Mouse (Mus musculus) lung, embryonic 15.5 days (tissue): ENCODE data around the gene Mettl1. TPM values are rescaled to one million over a fixed set of nuclear protein-coding genes. Genes with fewer than 3 reads are reported as not detected.

Source experiments
- ATAC-seq: fragments of 200-750 bp; cut with Nextera tagmentation; 2 replicates; pipeline ENCODE4 v1.8.0; 2017; ENCODE audit warnings: moderate number of reproducible peaks, borderline replicate concordance; ENCODE audit not compliant: low FRiP score, low TSS enrichment; ENCODE audit errors: extremely low read depth
- H3K27ac ChIP-seq: fragments of 300-500 bp; sonication (generic); 2 replicates; pipeline ENCODE4 v1.5.1; 2015; ENCODE audit warnings: moderate library complexity, mild to moderate bottlenecking, inconsistent platforms
- H3K27me3 ChIP-seq: fragments of 300-500 bp; sonication (generic); 2 replicates; pipeline ENCODE4 v1.6.1; 2015; ENCODE audit warnings: inconsistent platforms
- H3K36me3 ChIP-seq: fragments of 300-500 bp; sonication (generic); 2 replicates; pipeline ENCODE4 v1.6.1; 2015; ENCODE audit warnings: inconsistent platforms
- H3K4me1 ChIP-seq: fragments of 300-500 bp; sonication (generic); 2 replicates; pipeline ENCODE4 v1.6.1; 2015; ENCODE audit warnings: inconsistent platforms
- H3K4me2 ChIP-seq: fragments of 300-500 bp; sonication (generic); 2 replicates; pipeline ENCODE4 v1.6.1; 2015; ENCODE audit warnings: inconsistent platforms, mild to moderate bottlenecking, moderate library complexity
- H3K4me3 ChIP-seq: fragments of 300-500 bp; sonication (generic); 2 replicates; pipeline ENCODE4 v1.5.1; 2015; ENCODE audit warnings: mild to moderate bottlenecking, inconsistent platforms
- H3K9ac ChIP-seq: fragments of 300-500 bp; sonication (generic); 2 replicates; pipeline ENCODE4 v1.6.1; 2015; ENCODE audit warnings: inconsistent platforms
- H3K9me3 ChIP-seq: fragments of 300-500 bp; sonication (generic); 2 replicates; pipeline ENCODE4 v1.6.1; 2016; ENCODE audit warnings: inconsistent platforms
- WGBS: fragments of 180-500 bp; shearing (Covaris S2); methylation state at CpG from one replicate; pipeline ENCODE4 v1.1.7; 2015; 5-methylcytosine and 5-hydroxymethylcytosine counted together
- polyA plus RNA-seq: library from polyadenylated mRNA; unstranded; fragments of >200 nt; fragmentation: Nextera tagmentation; extraction: Ambion mirVana; gene quantifications from 2 replicates; pipeline ENCODE4 v1.2.1, GENCODE M21; 2015

Mettl1 gene
- polyA plus RNA-seq, 1 experiment from 2014 or later, result 45.8 TPM

- no peak for ATAC-seq
- H3K9me3 ChIP-seq, result no peaks in the 10 kb centered on the region
- H3K27me3 ChIP-seq, result no peaks in the 10 kb centered on the region
- 58% methylated on average over 16 of the region's 16 CpGs for WGBS
- no peak overlapping the region for H3K4me2 ChIP-seq
- H3K27ac ChIP-seq, result no peak overlapping the region
- H3K4me3 ChIP-seq, result no peak overlapping the region
- H3K4me1 ChIP-seq, result no peaks in the 10 kb centered on the region
- peaks cover 16% of the 10 kb centered on the region for H3K36me3 ChIP-seq
- H3K9ac ChIP-seq, result no peak overlapping the region
Observed at GRCm38 (mm10) chr10:127018422-127018821, 22.8 kb upstream of the Mettl1 start.

DNA sequence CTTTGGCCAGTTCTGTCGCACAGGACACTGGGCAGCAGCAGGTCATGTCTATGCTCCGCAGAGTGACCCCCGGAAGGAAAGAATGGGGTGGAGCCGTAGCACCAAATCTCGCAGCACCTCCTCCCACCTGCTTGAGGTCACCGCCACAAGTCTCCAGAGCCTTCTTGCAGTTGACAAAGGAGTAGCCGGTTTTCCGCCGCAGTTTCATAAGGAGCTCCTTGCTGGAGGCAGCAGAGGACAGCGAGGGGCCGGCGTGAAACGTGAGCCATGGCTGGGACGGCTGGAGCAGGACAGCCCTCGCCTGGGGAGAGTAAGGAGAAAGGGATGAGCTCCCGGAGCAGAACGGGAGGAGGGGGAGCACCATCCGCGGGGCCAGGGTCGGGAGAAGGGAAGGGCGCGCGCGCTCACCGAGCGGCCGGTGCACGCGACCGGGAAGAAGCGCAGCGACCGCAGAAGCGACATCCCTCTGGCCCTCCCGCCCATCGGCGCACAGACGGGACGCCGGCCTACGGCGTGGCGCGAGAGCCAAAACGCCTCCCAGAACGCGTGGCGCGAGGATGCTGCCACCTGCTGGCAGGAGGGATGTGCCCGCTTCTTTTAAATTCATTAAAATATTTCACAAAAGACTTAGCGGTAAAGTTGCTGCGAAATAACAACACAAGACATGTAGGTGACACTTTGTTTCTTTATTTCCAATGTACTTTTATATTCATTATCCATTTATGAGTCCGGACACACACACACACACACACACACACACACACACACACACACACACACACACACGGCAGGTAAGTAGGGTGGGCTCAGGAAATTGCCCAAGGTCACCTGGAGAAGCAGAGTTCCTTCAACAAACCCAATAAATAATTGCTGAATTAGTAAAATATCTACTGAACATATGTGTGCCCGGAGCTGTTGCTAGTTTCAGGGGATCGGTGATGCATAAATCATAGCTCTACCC is 10.6 kb upstream of the Mettl1 start, which contains the start of gene Tsfm:
Gene Tsfm, minus strand, starts transcription at position 505 of the 961 bp plus-strand sequence.
- 0 out of 2 replicates have a peak, but pooled peaks cover 10% of the 10 kb centered on the region for H3K4me1 ChIP-seq
- H3K4me2 ChIP-seq, result peak within 1 kb of the TSS; percentile 83
- H3K9ac ChIP-seq, result peak within 1 kb of the TSS; percentile 93
- H3K27me3 ChIP-seq, result no peaks in the 10 kb centered on the region
- peak within 1 kb of the TSS; percentile 96 for H3K4me3 ChIP-seq
- 5% methylated on average over 55 of the region's 56 CpGs for WGBS
- H3K27ac ChIP-seq, result peak within 1 kb of the TSS; percentile 77
- peak; percentile 83; the same call in 1 of the 2 replicates for ATAC-seq
- peaks cover 33% of the 10 kb centered on the region for H3K36me3 ChIP-seq
- H3K9me3 ChIP-seq, result no peaks in the 10 kb centered on the region

- Histone ChIP-seq H3K4me2 (no peak overlapping the region), H3K36me3 (peaks cover 6% of the 10 kb centered on the region), H3K9me3 (no peaks in the 10 kb centered on the region), H3K4me3 (no peak overlapping the region), H3K4me1 (0 out of 2 replicates have a peak, but pooled peaks cover 10% of the 10 kb centered on the region), H3K27me3 (no peaks in the 10 kb centered on the region), H3K27ac (no peak overlapping the region), H3K9ac (no peak overlapping the region)
- no peak for ATAC-seq
- 74% methylated on average over 8 of the region's 8 CpGs for WGBS
Observed at GRCm38 (mm10) chr10:127033301-127033741, 7.9 kb upstream of the Mettl1 start.

DNA sequence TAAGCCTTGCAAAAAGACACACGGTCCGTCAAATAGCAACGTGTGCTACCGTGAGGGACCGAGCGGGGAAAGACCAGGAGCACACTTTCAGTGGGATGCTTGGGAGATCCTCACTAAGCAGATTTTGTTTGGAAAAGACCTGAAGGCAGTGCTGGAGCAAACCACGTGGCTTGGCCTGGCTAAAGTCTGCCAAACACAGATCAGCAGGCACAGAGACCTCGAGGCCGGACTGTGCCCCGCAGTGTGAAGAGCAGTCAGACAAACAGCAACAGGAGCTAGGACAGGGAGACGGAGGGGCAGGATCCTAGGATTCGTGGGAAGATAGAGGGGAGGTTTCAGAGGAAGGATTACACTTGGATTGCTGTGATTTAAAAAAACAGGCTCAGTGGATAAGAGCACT is 4.9 kb upstream of the Mettl1 start:
- Histone ChIP-seq H3K27ac (no peak overlapping the region), H3K9me3 (no peaks in the 10 kb centered on the region), H3K27me3 (no peaks in the 10 kb centered on the region), H3K4me2 (no peak overlapping the region), H3K9ac (no peak overlapping the region), H3K4me1 (0 out of 2 replicates have a peak, but pooled peaks cover 3% of the 10 kb centered on the region), H3K4me3 (no peak overlapping the region), H3K36me3 (no peaks in the 10 kb centered on the region)
- 74% methylated on average over 12 of the region's 12 CpGs for WGBS
- ATAC-seq, result no peak

GRCm38 (mm10) chr10:127037641-127038040 is 3.6 kb upstream of the Mettl1 start:
- Histone ChIP-seq H3K9ac (no peak overlapping the region), H3K4me3 (no peak overlapping the region), H3K27ac (no peak overlapping the region), H3K4me1 (peaks cover 8% of the 10 kb centered on the region), H3K27me3 (no peaks in the 10 kb centered on the region), H3K4me2 (no peak overlapping the region), H3K9me3 (no peaks in the 10 kb centered on the region), H3K36me3 (no peaks in the 10 kb centered on the region)
- no peak for ATAC-seq
- 72% methylated on average over 12 of the region's 12 CpGs for WGBS

GRCm38 (mm10) chr10:127040569-127041214 is 522 bp upstream of the Mettl1 start:
- Histone ChIP-seq H3K4me3 (peak overlapping the region; percentile 82), H3K9ac (peak overlapping the region; percentile 62), H3K36me3 (peaks cover 4% of the 10 kb centered on the region; the same call in 1 of the 2 replicates), H3K9me3 (no peaks in the 10 kb centered on the region), H3K27ac (0 out of 2 replicates have a peak overlapping the region, but pooled peaks have one; percentile 81), H3K4me2 (peak overlapping the region; percentile 97), H3K27me3 (no peaks in the 10 kb centered on the region), H3K4me1 (peaks cover 13% of the 10 kb centered on the region)
- no peak for ATAC-seq
- 1% methylated on average over 20 of the region's 20 CpGs for WGBS

DNA sequence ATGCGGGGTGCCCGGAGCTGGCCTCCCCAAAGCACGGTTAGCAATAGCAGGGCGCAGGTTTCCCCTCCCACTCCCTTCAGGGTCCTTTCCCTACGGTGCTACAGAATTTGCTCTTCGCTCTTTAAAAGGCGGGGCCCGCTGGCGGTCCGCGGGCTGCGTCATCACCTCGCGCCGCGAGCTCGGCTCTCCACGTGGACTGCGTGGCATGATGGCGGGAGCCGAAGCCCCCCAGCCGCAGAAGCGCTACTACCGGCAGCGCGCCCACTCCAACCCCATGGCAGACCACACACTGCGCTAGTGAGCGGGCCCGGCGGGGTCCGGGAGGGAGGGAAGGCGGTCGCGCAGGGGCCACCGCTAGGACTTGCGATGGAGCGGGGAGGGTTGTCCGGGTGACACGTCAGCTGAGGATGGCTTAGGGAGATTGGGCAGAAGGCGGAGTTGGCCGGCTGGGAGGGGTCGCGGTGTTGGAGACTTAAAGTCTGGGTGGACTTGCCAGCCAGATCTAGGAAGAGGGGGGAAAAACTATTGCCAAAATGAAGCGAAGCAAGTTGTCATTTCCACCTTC is 642 bp downstream of the Mettl1 start:
- ATAC-seq, result peak; percentile 88
- no peaks in the 10 kb centered on the region; the same call in 1 of the 2 replicates for H3K27me3 ChIP-seq
- H3K9me3 ChIP-seq, result no peaks in the 10 kb centered on the region
- H3K36me3 ChIP-seq, result peaks cover 6% of the 10 kb centered on the region; the same call in 1 of the 2 replicates
- H3K27ac ChIP-seq, result peak overlapping the region; percentile 81
- peak overlapping the region; percentile 97 for H3K4me2 ChIP-seq
- H3K4me1 ChIP-seq, result peaks cover 13% of the 10 kb centered on the region
- WGBS, result under 1% methylated on average over 44 of the region's 44 CpGs
- H3K9ac ChIP-seq, result peak overlapping the region; percentile 62
- H3K4me3 ChIP-seq, result peak overlapping the region; percentile 82

DNA sequence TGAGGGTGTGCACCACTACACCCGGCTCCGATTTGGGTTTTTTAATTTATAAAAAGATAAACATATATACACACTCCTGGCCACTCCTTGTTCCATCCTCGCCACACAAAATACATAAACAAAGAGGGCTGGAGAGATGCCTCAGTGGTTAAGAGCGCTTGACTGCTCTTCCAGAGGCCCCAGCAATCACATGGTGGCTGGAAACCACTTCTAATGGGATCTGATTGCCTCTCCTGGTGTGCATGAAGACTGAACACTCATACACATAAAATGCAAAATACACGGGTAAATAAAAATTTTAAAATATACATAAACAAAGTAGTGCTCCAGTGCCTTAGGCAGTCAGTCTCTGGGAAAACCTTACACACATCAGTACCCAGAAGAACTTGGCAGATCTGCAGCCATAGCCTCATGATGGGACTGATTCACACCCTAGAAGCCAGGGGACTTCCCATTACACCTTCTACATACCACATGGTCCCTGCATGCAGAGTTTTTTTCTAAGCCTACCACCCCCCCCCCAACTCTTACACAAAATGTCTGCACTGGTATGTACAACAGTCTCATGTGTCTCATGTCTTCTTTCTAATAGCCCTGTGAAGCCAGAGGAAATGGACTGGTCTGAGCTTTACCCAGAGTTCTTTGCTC is 1.4 kb downstream of the Mettl1 start:
- H3K4me3 ChIP-seq, result peak overlapping the region; percentile 82
- no peaks in the 10 kb centered on the region for H3K9me3 ChIP-seq
- peaks cover 7% of the 10 kb centered on the region; the same call in 1 of the 2 replicates for H3K36me3 ChIP-seq
- no peak for ATAC-seq
- peak overlapping the region; percentile 97 for H3K4me2 ChIP-seq
- H3K9ac ChIP-seq, result peak overlapping the region; percentile 62
- H3K27ac ChIP-seq, result peak overlapping the region; percentile 81
- peaks cover 5% of the 10 kb centered on the region for H3K27me3 ChIP-seq
- WGBS, result 11% methylated on average over 5 of the region's 5 CpGs
- H3K4me1 ChIP-seq, result peaks cover 13% of the 10 kb centered on the region

DNA sequence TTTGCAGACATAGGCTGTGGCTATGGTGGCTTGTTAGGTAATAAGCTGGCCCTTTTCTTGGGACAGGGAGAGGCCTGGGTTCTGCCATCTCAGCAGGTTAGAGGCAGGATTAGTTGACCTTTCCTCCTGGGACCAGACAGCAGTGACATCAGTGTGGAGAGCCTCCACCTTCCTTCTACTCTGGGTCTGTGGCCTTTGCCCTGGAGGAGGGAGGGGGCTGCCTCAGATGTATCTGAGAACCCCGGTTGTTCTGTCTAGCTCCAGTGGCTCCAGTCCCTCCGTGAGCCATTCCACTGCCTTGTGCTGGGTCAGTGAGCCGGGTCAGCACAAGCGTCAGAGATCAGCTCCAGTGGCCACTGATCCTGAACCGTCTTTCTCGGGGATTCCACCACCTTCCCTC is 2.0 kb downstream of the Mettl1 start:
- H3K4me1 ChIP-seq, result peaks cover 13% of the 10 kb centered on the region
- peaks cover 7% of the 10 kb centered on the region; the same call in 1 of the 2 replicates for H3K36me3 ChIP-seq
- H3K9ac ChIP-seq, result no peak overlapping the region
- H3K4me3 ChIP-seq, result peak overlapping the region; percentile 82; the same call in 1 of the 2 replicates
- no peak overlapping the region for H3K27ac ChIP-seq
- peaks cover 11% of the 10 kb centered on the region for H3K27me3 ChIP-seq
- peak overlapping the region; percentile 97; the same call in 1 of the 2 replicates for H3K4me2 ChIP-seq
- no peaks in the 10 kb centered on the region for H3K9me3 ChIP-seq
- WGBS, result 84% methylated on average over 6 of the region's 6 CpGs
- ATAC-seq, result no peak

DNA sequence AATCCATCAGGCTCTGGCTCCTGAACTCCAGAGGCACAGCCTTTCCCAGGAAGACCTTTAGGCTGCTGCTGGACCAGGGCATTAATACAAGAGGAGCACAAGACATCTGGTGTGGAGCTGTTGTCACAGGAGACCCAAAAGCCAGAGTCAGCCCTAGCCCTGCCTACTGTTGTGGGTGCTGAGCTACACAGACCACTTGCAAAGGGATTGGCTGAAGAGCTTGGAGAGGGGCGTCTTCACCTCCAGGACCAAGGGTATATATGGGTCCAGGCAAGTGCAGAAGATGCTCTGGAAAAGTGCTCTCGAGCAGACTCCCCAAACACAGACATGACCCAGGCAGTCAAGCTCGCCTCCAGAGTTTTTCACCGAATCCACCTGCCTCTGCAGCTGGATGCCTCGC is 6.7 kb downstream of the Mettl1 start, which contains the start of gene Cyp27b1:
Gene Cyp27b1, plus strand, starts transcription at position 297 of the 400 bp plus-strand sequence.
- Histone ChIP-seq H3K9me3 (no peaks in the 10 kb centered on the region), H3K36me3 (peaks cover 7% of the 10 kb centered on the region; the same call in 1 of the 2 replicates), H3K27ac (no peak within 1 kb of the TSS), H3K4me3 (peak within 1 kb of the TSS; percentile 20; the same call in 1 of the 2 replicates), H3K27me3 (peaks cover 54% of the 10 kb centered on the region), H3K9ac (no peak within 1 kb of the TSS), H3K4me2 (peak within 1 kb of the TSS; percentile 44), H3K4me1 (peaks cover 19% of the 10 kb centered on the region)
- no peak for ATAC-seq
- 41% methylated on average over 5 of the region's 5 CpGs for WGBS
